Mouse (Mus musculus): ENCODE results near the gene Rnf220.

- TF ChIP-seq POLR2A (IDR thresholded peaks at IDR 0.05; ENCODE audit: low read depth, low read length): no peak
- peak in 1 of 2 experiments; percentile 74; a peak in 2 of 4 replicates for TF ChIP-seq CTCF (conservative IDR thresholded peaks at IDR 0.05 in 1 of 2, IDR thresholded peaks at IDR 0.05 in 1 of 2; ENCODE audit: low read depth in 2 of 2, low read length in 2 of 2)
- no peak for TF ChIP-seq HCFC1 (IDR thresholded peaks at IDR 0.05; ENCODE audit: low read depth, low read length)
- no peak for TF ChIP-seq USF1 (IDR thresholded peaks at IDR 0.05; ENCODE audit: low read depth, low read length)
- no peak for TF ChIP-seq EP300 (IDR thresholded peaks at IDR 0.05; ENCODE audit: low read length)
- no peak for TF ChIP-seq TCF12 (IDR thresholded peaks at IDR 0.05; ENCODE audit: low read depth, low read length)
- no peak for TF ChIP-seq MEF2A (IDR thresholded peaks at IDR 0.05; ENCODE audit: borderline replicate concordance, low read depth, low read length)
These were observed 183.8 kb downstream of the Rnf220 start for GRCm38 (mm10) chr4:117313085-117313424.

All from CH12.LX (cell line).